Mouse (Mus musculus): ENCODE measurements around the gene Cfhr2.
"Not testable (repeated sequence)": the region's sequence is repeated elsewhere in the genome, so short reads cannot be mapped to it uniquely, and the experiment has no call there.

Gene Cfhr2

GRCm38 (mm10) chr1:139858548-139858947, at the start of gene Cfhr2:
TSS of gene Cfhr2 (minus strand) at chr1:139858702.
- DNase-seq: no peak

GRCm38 (mm10) chr1:139863751-139864150, 5.2 kb upstream of the Cfhr2 start:
- DNase-seq: no peak

GRCm38 (mm10) chr1:139860176-139860575, 1.7 kb upstream of the Cfhr2 start:
- DNase-seq: no peak

- no peak for DNase-seq
Measured at GRCm38 (mm10) chr1:139839699-139840098, 18.8 kb downstream of the Cfhr2 start.

- DNase-seq: no peak
Measured at GRCm38 (mm10) chr1:139839290-139839689, 19.2 kb downstream of the Cfhr2 start.

- DNase-seq: no peak
Measured at GRCm38 (mm10) chr1:139808594-139808993, 49.9 kb downstream of the Cfhr2 start.

- DNase-seq: no peak
Measured at GRCm38 (mm10) chr1:139781143-139781542, 77.4 kb downstream of the Cfhr2 start, which contains the start of gene Gm4788. TSS of gene Gm4788 (minus strand) at chr1:139781243.

- not testable (repeated sequence) for DNase-seq
Measured at GRCm38 (mm10) chr1:139769913-139770312, 88.6 kb downstream of the Cfhr2 start.
